Mouse (Mus musculus) E14TG2a.4 (cell line): Measurements from ENCODE around the gene Cpt1c.
A peak's percentile ranks its signal among the peaks of the same experiment; 100 is the strongest.

ENCODE experiments used
- H3K27me3 ChIP-seq: 2 replicates; pipeline ENCODE4 v1.6.1; 2014; ENCODE audit warnings: low read length, control low read depth; ENCODE audit not compliant: insufficient read depth
- H3K36me3 ChIP-seq: 2 replicates; pipeline ENCODE4 v1.6.1; 2014; ENCODE audit warnings: low read length, control low read depth; ENCODE audit not compliant: insufficient read depth
- H3K4me1 ChIP-seq: replicated peaks from 2 replicates; pipeline ENCODE4 v1.6.1; 2014; ENCODE audit warnings: low read depth, low read length, control low read depth
- H3K4me3 ChIP-seq: replicated peaks from 2 replicates; pipeline ENCODE4 v1.5.1; 2014; ENCODE audit warnings: mild to moderate bottlenecking, low read length
- H3K9me3 ChIP-seq: 2 replicates; pipeline ENCODE4 v1.6.1; 2014; ENCODE audit warnings: low read length, control low read depth
- CTCF ChIP-seq: conservative IDR thresholded peaks from 2 replicates; pipeline ENCODE4 v1.5.1; 2014; ENCODE audit warnings: low read length
- NANOG ChIP-seq: IDR thresholded peaks from 2 replicates; pipeline ENCODE4 v1.6.1; 2014; ENCODE audit warnings: borderline replicate concordance, low read length, mixed read lengths
- POU5F1 ChIP-seq: IDR thresholded peaks from 2 replicates; pipeline ENCODE4 v1.6.1; 2014; ENCODE audit warnings: low read length, borderline replicate concordance

Gene Cpt1c

DNA sequence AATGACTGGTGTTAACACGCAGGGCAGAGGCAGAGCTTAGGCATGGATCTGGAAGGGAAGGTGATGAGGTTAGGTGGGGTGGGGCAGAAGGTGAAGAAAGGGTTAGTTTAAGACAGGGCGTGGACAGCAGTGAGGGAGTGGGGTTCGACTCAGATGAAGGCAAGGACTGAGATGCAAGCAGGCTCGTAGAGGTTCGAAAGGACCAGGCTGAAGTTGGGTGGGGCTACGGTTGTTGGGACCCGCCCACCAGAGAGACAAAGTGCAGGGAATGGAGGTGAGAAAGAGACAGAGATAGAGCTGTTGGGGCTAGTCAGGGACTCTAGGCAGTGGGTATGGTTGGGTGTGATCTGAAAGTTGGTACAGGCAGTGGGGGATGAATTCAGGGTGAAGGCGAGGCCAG is 12.3 kb downstream of the Cpt1c start:
- Histone ChIP-seq H3K4me3 (no peak overlapping the region), H3K9me3 (no peaks in the 10 kb centered on the region), H3K4me1 (peaks cover 38% of the 10 kb centered on the region), H3K36me3 (peaks cover 95% of the 10 kb centered on the region), H3K27me3 (no peaks in the 10 kb centered on the region)
- TF ChIP-seq CTCF (no peak), POU5F1 (no peak), NANOG (no peak)

DNA sequence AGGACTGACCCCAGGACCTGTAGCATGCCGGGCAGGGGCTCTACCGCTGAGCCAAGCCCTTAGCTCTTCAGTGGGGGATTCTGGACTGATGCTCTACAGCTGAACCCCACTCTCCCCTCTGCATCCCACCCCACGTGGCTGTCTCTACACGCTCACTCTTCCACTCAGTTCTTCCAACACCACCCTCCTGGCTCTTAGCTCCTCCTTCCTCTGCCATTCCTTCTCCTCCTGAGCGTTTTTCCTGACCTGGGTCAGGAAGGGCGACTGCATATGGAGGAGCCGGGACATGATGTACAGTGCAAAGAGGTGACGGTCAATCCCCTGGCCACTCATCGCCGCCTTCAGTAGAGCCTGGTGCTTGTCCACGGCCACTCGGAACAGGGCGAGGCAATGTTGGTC is 14.1 kb downstream of the Cpt1c start:
- TF ChIP-seq CTCF (no peak), POU5F1 (no peak), NANOG (no peak)

DNA sequence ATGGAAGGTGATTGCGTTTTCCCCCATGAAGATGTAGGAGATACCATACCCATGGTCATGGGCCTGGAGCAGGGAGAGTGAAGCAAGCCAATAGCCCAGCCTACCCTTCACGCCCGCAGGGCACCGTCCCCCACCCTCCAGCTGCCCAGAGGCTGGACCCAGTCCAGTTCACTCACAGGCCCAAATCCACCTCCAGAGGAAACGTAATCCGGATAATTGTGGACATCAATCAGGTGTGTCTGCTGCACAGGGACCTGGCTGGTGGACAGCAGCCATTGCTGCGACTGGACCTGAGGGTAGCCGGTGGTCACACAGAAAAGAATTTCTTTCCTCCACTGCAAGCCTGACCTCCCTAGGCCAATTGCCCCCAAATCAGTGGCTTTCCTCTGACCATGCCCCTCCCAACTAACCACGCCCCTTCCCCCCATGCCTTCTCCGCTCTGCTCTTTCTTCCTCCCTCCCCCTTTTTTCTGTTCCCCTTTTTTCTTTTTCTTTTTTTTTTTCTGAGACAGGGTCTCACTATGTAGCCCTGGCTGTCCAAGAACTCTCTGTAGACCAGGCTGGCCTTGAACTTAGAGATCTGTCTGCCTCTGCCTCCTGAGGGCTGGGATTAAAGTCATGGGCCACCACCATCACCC is 14.7 kb downstream of the Cpt1c start:
- Histone ChIP-seq H3K4me3 (no peak overlapping the region), H3K9me3 (no peaks in the 10 kb centered on the region), H3K36me3 (peaks cover 74% of the 10 kb centered on the region), H3K27me3 (no peaks in the 10 kb centered on the region), H3K4me1 (peaks cover 37% of the 10 kb centered on the region)
- TF ChIP-seq NANOG (no peak), CTCF (no peak), POU5F1 (no peak)

More for the DNA sequence above, 14.1 kb downstream of the Cpt1c start:
- H3K9me3 ChIP-seq = no peaks in the 10 kb centered on the region
- H3K4me1 ChIP-seq = peaks cover 37% of the 10 kb centered on the region
- H3K36me3 ChIP-seq = peaks cover 79% of the 10 kb centered on the region
- no peak overlapping the region for H3K4me3 ChIP-seq
- H3K27me3 ChIP-seq = no peaks in the 10 kb centered on the region

DNA sequence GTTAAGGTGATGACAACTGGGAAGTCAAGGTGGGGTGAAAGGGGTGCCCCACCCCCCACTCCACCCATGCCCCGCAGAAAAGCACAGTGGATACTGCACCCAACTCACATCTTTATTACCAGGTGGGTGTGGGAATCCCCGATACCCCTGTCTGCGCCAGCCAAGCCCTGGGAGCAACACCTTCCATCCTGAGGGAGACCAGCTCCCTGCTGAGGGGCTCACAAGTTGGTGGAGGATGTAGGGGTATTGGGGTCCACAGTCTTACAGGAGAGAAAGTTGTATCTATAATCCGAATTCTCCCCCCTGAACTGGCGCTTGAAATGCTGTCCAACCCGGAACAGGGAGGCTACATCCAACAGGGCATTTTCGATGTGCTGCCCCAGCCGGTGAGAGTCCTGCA is 15.4 kb downstream of the Cpt1c start:
- no peak overlapping the region for H3K4me3 ChIP-seq
- TF ChIP-seq NANOG (no peak), POU5F1 (no peak), CTCF (no peak)
- no peaks in the 10 kb centered on the region for H3K27me3 ChIP-seq
- H3K9me3 ChIP-seq = no peaks in the 10 kb centered on the region
- H3K4me1 ChIP-seq = peaks cover 37% of the 10 kb centered on the region
- H3K36me3 ChIP-seq = peaks cover 67% of the 10 kb centered on the region

DNA sequence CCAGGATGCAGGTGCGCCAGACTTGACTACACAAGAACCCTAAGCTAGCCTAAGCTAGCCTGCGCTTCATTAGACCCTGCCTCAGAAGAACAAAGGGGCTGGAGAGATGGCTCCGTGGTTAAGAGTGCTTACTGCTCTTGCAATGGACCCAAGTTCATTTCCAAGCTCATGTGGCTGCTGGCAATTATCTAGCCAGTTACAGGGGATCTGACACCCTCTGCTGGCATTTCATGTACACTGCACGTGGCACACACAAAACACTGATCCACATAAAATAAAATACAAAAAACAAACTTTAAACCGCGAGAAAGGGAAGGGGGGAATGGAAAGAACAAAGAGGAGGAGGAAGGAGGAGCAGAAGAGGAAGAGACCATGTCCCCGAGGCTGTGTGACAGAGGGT is 16.4 kb downstream of the Cpt1c start:
- Histone ChIP-seq H3K36me3 (peaks cover 58% of the 10 kb centered on the region), H3K4me1 (peaks cover 46% of the 10 kb centered on the region), H3K4me3 (no peak overlapping the region), H3K27me3 (no peaks in the 10 kb centered on the region), H3K9me3 (no peaks in the 10 kb centered on the region)
- TF ChIP-seq CTCF (peak; percentile 89), POU5F1 (no peak)

DNA sequence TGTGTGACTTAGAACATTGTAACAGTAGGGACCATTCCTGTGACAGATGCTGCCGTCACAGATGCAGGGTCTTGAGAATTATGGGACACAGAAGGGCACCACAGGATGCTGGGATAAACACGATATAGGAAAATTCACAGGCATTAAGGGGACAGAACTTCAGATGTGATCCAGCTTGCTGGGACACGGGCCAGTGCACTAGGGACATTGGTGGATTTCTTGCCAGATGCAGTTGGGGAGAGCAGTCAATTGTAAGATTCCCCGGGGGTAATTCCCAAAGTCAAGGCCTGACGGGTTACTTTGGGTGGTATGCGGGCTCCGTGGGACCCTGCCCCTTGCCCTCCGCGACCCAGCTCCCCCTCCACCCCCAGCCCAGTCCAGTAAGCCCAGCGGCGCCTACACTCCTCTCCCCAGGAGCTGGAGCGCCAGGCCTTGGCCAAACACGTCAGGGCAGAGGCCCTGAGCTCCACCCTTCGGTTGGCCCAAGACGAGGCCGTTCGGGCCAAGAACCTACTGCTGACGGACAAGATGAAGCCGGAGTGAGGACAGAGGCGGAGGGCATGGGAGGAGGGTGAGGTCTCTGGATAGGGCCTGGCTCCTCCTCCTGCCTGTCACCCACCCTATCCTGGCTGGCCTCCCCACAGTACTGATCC is 17.3 kb downstream of the Cpt1c start:
- TF ChIP-seq NANOG (no peak), POU5F1 (no peak), CTCF (no peak)
- Histone ChIP-seq H3K36me3 (peaks cover 49% of the 10 kb centered on the region), H3K9me3 (no peaks in the 10 kb centered on the region), H3K4me1 (peaks cover 44% of the 10 kb centered on the region), H3K27me3 (no peaks in the 10 kb centered on the region), H3K4me3 (peak overlapping the region; percentile 41; the same call in 1 of the 2 replicates)

DNA sequence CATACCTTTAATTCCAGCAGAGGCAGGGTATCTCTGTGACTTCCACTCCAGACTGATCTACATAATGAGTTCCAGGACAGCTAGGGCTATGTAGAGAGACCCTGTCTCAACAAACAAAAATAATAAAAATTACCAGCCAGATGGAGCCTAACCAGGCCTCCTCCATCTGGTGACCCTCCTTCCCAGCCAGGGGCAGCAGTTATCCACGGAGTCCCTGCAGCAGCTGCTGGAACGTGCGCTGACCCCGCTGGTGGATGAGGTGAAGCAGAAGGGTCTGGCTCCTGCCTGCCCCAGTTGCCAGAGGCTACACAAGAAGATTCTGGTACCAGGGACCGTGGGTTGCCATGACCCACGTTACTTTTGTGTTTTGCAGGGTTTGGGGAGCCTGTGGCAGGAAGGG is 18.4 kb downstream of the Cpt1c start:
- Histone ChIP-seq H3K4me3 (no peak overlapping the region), H3K27me3 (0 out of 2 replicates have a peak, but pooled peaks cover under 1% of the 10 kb centered on the region), H3K9me3 (no peaks in the 10 kb centered on the region), H3K4me1 (peaks cover 48% of the 10 kb centered on the region), H3K36me3 (peaks cover 38% of the 10 kb centered on the region)
- TF ChIP-seq NANOG (no peak), POU5F1 (no peak), CTCF (no peak)

DNA sequence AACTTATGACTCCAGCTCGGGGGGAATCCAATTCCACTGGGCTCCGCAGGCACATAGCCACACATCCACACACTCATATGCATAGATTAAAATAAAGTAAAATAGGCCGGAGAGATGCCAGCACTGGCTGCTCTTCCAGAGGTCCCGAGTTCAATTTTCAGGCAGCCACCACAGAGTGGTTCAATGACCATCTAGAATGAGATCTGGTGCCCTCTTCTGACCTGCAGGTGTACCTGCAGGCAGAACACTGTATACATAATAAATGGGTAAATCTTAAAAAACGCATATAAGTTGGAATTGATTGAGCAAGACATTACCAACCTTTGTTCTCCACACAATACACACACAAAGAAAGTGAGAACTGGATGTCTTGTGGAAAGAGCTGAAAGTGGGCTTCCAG is 19.0 kb downstream of the Cpt1c start:
- H3K9me3 ChIP-seq = no peaks in the 10 kb centered on the region
- H3K4me3 ChIP-seq = no peak overlapping the region
- H3K4me1 ChIP-seq = peaks cover 54% of the 10 kb centered on the region
- TF ChIP-seq CTCF = peak; percentile 60
- no peak for TF ChIP-seq POU5F1
- peaks cover 7% of the 10 kb centered on the region for H3K27me3 ChIP-seq
- peaks cover 32% of the 10 kb centered on the region for H3K36me3 ChIP-seq
